Mouse (Mus musculus) left cerebral cortex, adult 9 months (tissue): ENCODE measurements at regions not wholly inside any gene's neighbourhood (a gene's known extent, or its start where the extent isn't known, plus 50 kb on each side); places are given as distances from the start of the nearest gene placed in this dataset.
A peak's percentile ranks its signal among the peaks of the same experiment; 100 is the strongest.

Experiments
- DNase-seq, 2 experiments: peaks; one replicate each; pipeline ENCODE4 v3.0.0; 2022; ENCODE audit warnings: low spot score in 2 of 2

- DNase-seq: no peak
Observed at GRCm38 (mm10) chr9:115483024-115483423, 172.8 kb upstream of the Stt3b start.

GRCm38 (mm10) chr9:115483721-115484120 is 173.5 kb upstream of the Stt3b start:
- no peak for DNase-seq

- no peak for DNase-seq
Observed at GRCm38 (mm10) chr9:115484408-115484807, 174.2 kb upstream of the Stt3b start.

GRCm38 (mm10) chr9:115485219-115485618 is 175.0 kb upstream of the Stt3b start:
- DNase-seq: no peak

GRCm38 (mm10) chr9:115487175-115487760 is 177.0 kb upstream of the Stt3b start:
- DNase-seq: no peak

GRCm38 (mm10) chr9:115488913-115489809 is 178.9 kb upstream of the Stt3b start:
- DNase-seq: no peak

GRCm38 (mm10) chr9:115492431-115493171 is 182.4 kb upstream of the Stt3b start:
- peak; percentile 4 to 11 for DNase-seq

- DNase-seq: no peak
Observed at GRCm38 (mm10) chr9:115493765-115494164, 183.5 kb upstream of the Stt3b start.

- no peak for DNase-seq
Observed at GRCm38 (mm10) chr9:115499536-115499935, 189.3 kb upstream of the Stt3b start.

GRCm38 (mm10) chr9:115504789-115505188 is 194.6 kb upstream of the Stt3b start:
- DNase-seq: no peak

- DNase-seq: no peak
Observed at GRCm38 (mm10) chr9:115507131-115507689, 197.0 kb upstream of the Stt3b start.

GRCm38 (mm10) chr9:115512835-115513629 is 202.8 kb upstream of the Stt3b start:
- DNase-seq: no peak

- no peak for DNase-seq
Observed at GRCm38 (mm10) chr9:115517903-115518302, 207.7 kb upstream of the Stt3b start.

GRCm38 (mm10) chr9:115524161-115524560 is 213.9 kb upstream of the Stt3b start:
- DNase-seq: no peak

GRCm38 (mm10) chr9:115524591-115524990 is 214.4 kb upstream of the Stt3b start:
- no peak for DNase-seq

- DNase-seq: no peak
Observed at GRCm38 (mm10) chr9:115526322-115526721, 216.1 kb upstream of the Stt3b start.

- DNase-seq: no peak
Observed at GRCm38 (mm10) chr9:115526981-115527380, 216.8 kb upstream of the Stt3b start.

- no peak for DNase-seq
Observed at GRCm38 (mm10) chr9:115534198-115534597, 224.0 kb upstream of the Stt3b start.

GRCm38 (mm10) chr9:115543665-115544064 is 233.4 kb upstream of the Stt3b start:
- DNase-seq: no peak

GRCm38 (mm10) chr9:115545178-115545577 is 235.0 kb upstream of the Stt3b start:
- no peak for DNase-seq

- no peak for DNase-seq
Observed at GRCm38 (mm10) chr9:115545792-115546191, 235.6 kb upstream of the Stt3b start.
